Mouse (Mus musculus): ENCODE measurements around the gene Pik3cb. TPM values are rescaled to one million over a fixed set of nuclear protein-coding genes. Genes with fewer than 3 reads are reported as not detected.

The Pik3cb gene
- polyA plus RNA-seq, 1 experiment from 2014 or later: 1.2 TPM

DNA sequence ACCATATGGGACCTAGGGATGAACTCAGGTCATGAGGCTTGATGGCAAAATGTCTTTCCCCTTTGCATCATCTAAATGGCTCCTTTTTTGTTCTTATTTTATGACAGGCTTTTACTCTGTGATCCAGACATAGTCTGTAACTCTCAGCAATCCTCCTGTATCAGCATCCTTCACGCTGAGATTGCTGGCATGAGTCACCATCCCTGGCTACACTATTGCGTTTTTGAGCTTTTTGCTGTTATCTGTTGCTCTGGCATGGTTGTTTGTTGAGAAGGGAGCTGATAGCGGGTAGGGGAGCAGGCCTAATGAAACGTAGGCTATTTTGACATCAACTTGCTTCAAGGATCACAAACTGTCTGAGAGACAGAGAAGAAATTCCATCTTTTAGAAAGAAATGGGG is 28.6 kb upstream of the Pik3cb start:
- Histone ChIP-seq H3K27me3 (ENCODE audit: control insufficient read depth, insufficient read depth, low read length) (no peaks in the 10 kb centered on the region), H3K27ac (ENCODE audit: low read length) (no peak overlapping the region), H3K9ac (replicated peaks; ENCODE audit: low read depth, low read length) (no peak overlapping the region), H3K4me2 (replicated peaks; ENCODE audit: low read depth, low read length) (no peak overlapping the region), H3K4me3 (ENCODE audit: low read depth, low read length) (no peak overlapping the region), H3K4me1 (ENCODE audit: control insufficient read depth, insufficient read depth, low read length) (0 out of 2 replicates have a peak, but pooled peaks cover 3% of the 10 kb centered on the region), H3K36me3 (ENCODE audit: control insufficient read depth, insufficient read depth, low read length) (no peaks in the 10 kb centered on the region), H3K9me3 (ENCODE audit: control insufficient read depth, low read depth, low read length) (no peaks in the 10 kb centered on the region)
- ATAC-seq (ENCODE audit: insufficient number of reproducible peaks, insufficient read depth, low FRiP score, low read depth): no peak
- 54% methylated on average over 4 of the region's 4 CpGs for WGBS

GRCm38 (mm10) chr9:99166946-99167345 is 26.5 kb upstream of the Pik3cb start:
- Histone ChIP-seq H3K4me3 (ENCODE audit: low read depth, low read length) (no peak overlapping the region), H3K9me3 (ENCODE audit: control insufficient read depth, low read depth, low read length) (no peaks in the 10 kb centered on the region), H3K4me1 (ENCODE audit: control insufficient read depth, insufficient read depth, low read length) (0 out of 2 replicates have a peak, but pooled peaks cover 3% of the 10 kb centered on the region), H3K4me2 (replicated peaks; ENCODE audit: low read depth, low read length) (no peak overlapping the region), H3K27me3 (ENCODE audit: control insufficient read depth, insufficient read depth, low read length) (no peaks in the 10 kb centered on the region), H3K9ac (replicated peaks; ENCODE audit: low read depth, low read length) (no peak overlapping the region), H3K27ac (ENCODE audit: low read length) (no peak overlapping the region), H3K36me3 (ENCODE audit: control insufficient read depth, insufficient read depth, low read length) (no peaks in the 10 kb centered on the region)
- ATAC-seq (ENCODE audit: insufficient number of reproducible peaks, insufficient read depth, low FRiP score, low read depth): no peak
- 74% methylated on average over 5 of the region's 5 CpGs for WGBS

DNA sequence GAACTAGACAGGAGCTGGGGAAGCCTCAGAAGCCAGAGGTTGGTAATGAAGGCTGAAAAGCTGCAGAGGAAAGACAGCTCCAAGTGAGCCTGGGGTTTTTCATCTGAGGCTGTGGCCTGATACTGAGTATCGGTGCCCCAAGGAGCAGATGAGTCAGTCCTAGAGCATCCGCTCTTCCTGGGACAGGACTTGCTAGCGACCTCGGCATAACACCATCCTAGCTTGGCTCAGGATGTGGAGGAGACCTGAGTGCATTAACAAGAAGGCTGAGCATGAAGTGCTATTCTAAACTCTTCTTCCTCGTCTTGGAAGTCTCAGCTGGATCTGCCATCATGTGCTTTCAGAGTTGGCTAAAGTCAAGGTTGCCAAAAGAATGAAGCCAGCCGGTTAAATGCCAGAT is 25.5 kb upstream of the Pik3cb start:
- 59% methylated on average over 6 of the region's 6 CpGs for WGBS
- Histone ChIP-seq H3K27me3 (ENCODE audit: control insufficient read depth, insufficient read depth, low read length) (no peaks in the 10 kb centered on the region), H3K9ac (replicated peaks; ENCODE audit: low read depth, low read length) (no peak overlapping the region), H3K4me2 (replicated peaks; ENCODE audit: low read depth, low read length) (no peak overlapping the region), H3K27ac (ENCODE audit: low read length) (no peak overlapping the region; the same call in 1 of the 2 replicates), H3K4me1 (ENCODE audit: control insufficient read depth, insufficient read depth, low read length) (0 out of 2 replicates have a peak, but pooled peaks cover 3% of the 10 kb centered on the region), H3K9me3 (ENCODE audit: control insufficient read depth, low read depth, low read length) (no peaks in the 10 kb centered on the region), H3K4me3 (ENCODE audit: low read depth, low read length) (no peak overlapping the region), H3K36me3 (ENCODE audit: control insufficient read depth, insufficient read depth, low read length) (no peaks in the 10 kb centered on the region)
- ATAC-seq (ENCODE audit: insufficient number of reproducible peaks, insufficient read depth, low FRiP score, low read depth): no peak

- H3K27ac ChIP-seq (ENCODE audit: low read length): no peak overlapping the region
- no peak overlapping the region for H3K4me2 ChIP-seq (replicated peaks; ENCODE audit: low read depth, low read length)
- no peaks in the 10 kb centered on the region for H3K9me3 ChIP-seq (ENCODE audit: control insufficient read depth, low read depth, low read length)
- no peaks in the 10 kb centered on the region for H3K27me3 ChIP-seq (ENCODE audit: control insufficient read depth, insufficient read depth, low read length)
- 53% methylated on average over 3 of the region's 3 CpGs for WGBS
- ATAC-seq (ENCODE audit: insufficient number of reproducible peaks, insufficient read depth, low FRiP score, low read depth): no peak
- no peak overlapping the region for H3K9ac ChIP-seq (replicated peaks; ENCODE audit: low read depth, low read length)
- H3K4me1 ChIP-seq (ENCODE audit: control insufficient read depth, insufficient read depth, low read length): 0 out of 2 replicates have a peak, but pooled peaks cover 3% of the 10 kb centered on the region
- H3K36me3 ChIP-seq (ENCODE audit: control insufficient read depth, insufficient read depth, low read length): no peaks in the 10 kb centered on the region
- H3K4me3 ChIP-seq (ENCODE audit: low read depth, low read length): no peak overlapping the region
These were observed 24.3 kb upstream of the Pik3cb start for GRCm38 (mm10) chr9:99164664-99165226.

DNA sequence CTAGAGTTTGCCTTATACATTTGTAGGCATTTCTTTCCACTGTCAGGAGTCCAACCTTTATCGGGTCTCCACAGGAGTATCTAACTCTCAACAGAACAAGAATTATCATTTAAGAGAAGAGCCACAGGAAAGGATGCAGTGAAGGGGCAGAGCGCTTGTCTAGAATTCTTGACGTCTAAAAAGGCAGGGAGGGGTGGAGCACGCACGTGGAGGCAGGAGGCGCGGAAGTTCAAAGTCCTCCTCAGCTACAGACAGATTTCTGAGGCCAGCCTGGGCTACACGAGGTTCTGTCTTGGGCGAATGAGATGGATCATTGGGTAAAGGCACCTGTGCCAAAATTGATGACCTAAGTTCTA is 23.7 kb upstream of the Pik3cb start:
- ATAC-seq (ENCODE audit: insufficient number of reproducible peaks, insufficient read depth, low FRiP score, low read depth): no peak
- Histone ChIP-seq H3K27ac (ENCODE audit: low read length) (no peak overlapping the region), H3K4me2 (replicated peaks; ENCODE audit: low read depth, low read length) (no peak overlapping the region), H3K9me3 (ENCODE audit: control insufficient read depth, low read depth, low read length) (no peaks in the 10 kb centered on the region), H3K4me3 (ENCODE audit: low read depth, low read length) (no peak overlapping the region), H3K4me1 (ENCODE audit: control insufficient read depth, insufficient read depth, low read length) (0 out of 2 replicates have a peak, but pooled peaks cover 3% of the 10 kb centered on the region), H3K36me3 (ENCODE audit: control insufficient read depth, insufficient read depth, low read length) (no peaks in the 10 kb centered on the region), H3K9ac (replicated peaks; ENCODE audit: low read depth, low read length) (no peak overlapping the region), H3K27me3 (ENCODE audit: control insufficient read depth, insufficient read depth, low read length) (no peaks in the 10 kb centered on the region)
- WGBS: 69% methylated on average over 9 of the region's 9 CpGs

DNA sequence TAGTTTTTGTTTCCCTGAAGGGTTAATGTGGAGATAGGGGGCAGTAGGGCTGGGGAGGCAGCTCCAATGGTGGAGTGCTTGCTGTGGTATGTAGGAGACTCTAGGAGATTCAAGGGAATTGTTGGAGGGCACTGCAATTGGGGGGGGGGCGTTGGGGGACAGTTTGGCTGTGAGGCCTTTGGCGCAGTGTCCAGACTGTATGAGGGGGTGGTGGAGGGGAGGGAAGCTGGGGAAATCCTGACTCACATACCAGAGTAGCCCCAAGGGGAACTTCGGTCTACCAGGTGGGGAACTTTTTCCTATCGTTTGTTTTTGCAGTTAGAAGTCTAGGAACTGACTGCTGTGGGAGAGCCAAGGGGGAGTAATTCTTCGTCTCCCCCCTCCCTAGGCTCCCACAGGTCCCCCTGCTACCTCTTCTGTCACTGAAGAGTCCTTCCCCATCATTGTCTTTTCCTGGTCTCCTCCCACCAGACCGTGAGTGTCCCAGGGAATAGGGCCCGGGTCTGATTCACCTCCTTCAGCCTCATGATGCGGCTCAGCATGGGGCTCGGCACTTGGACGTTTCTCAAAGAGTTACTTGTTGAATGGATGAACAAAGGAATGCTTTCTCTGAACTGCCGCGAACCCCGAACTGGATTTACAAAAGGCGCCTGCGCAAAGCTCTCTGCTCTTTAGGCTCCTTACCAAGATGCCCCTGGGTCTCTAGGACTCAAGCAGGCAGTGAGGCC is 23.2 kb upstream of the Pik3cb start:
- 0 out of 2 replicates have a peak, but pooled peaks cover 3% of the 10 kb centered on the region for H3K4me1 ChIP-seq (ENCODE audit: control insufficient read depth, insufficient read depth, low read length)
- 33% methylated on average over 15 of the region's 15 CpGs for WGBS
- H3K9me3 ChIP-seq (ENCODE audit: control insufficient read depth, low read depth, low read length): no peaks in the 10 kb centered on the region
- no peak for ATAC-seq (ENCODE audit: insufficient number of reproducible peaks, insufficient read depth, low FRiP score, low read depth)
- no peak overlapping the region for H3K4me2 ChIP-seq (replicated peaks; ENCODE audit: low read depth, low read length)
- no peaks in the 10 kb centered on the region for H3K27me3 ChIP-seq (ENCODE audit: control insufficient read depth, insufficient read depth, low read length)
- no peak overlapping the region for H3K4me3 ChIP-seq (ENCODE audit: low read depth, low read length)
- no peaks in the 10 kb centered on the region for H3K36me3 ChIP-seq (ENCODE audit: control insufficient read depth, insufficient read depth, low read length)
- no peak overlapping the region for H3K9ac ChIP-seq (replicated peaks; ENCODE audit: low read depth, low read length)
- no peak overlapping the region for H3K27ac ChIP-seq (ENCODE audit: low read length)

DNA sequence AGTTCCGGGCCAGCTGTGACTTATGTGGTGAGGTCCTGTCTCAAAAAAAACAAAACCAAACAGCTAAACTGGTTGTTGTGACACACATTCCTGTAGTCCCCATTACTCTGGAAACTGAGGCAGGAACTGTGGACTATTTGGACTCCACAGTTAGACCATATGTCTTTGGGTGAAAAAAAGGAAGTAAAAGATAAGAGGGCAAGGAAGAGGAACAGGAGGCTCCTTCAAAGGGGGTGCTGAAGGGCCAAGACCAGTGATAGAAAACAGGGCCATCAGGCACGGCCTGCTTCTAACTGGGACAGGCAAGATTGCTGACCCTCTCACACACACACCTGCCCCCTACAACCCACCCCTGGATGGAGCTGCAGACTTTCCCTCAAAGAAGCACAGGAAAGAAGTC is 22.4 kb upstream of the Pik3cb start:
- H3K27ac ChIP-seq (ENCODE audit: low read length): no peak overlapping the region
- 0 out of 2 replicates have a peak, but pooled peaks cover 3% of the 10 kb centered on the region for H3K4me1 ChIP-seq (ENCODE audit: control insufficient read depth, insufficient read depth, low read length)
- H3K4me3 ChIP-seq (ENCODE audit: low read depth, low read length): no peak overlapping the region
- no peaks in the 10 kb centered on the region for H3K9me3 ChIP-seq (ENCODE audit: control insufficient read depth, low read depth, low read length)
- no peak overlapping the region for H3K4me2 ChIP-seq (replicated peaks; ENCODE audit: low read depth, low read length)
- no peak overlapping the region for H3K9ac ChIP-seq (replicated peaks; ENCODE audit: low read depth, low read length)
- H3K36me3 ChIP-seq (ENCODE audit: control insufficient read depth, insufficient read depth, low read length): no peaks in the 10 kb centered on the region
- ATAC-seq (ENCODE audit: insufficient number of reproducible peaks, insufficient read depth, low FRiP score, low read depth): no peak
- WGBS: 78% methylated on average over 2 of the region's 2 CpGs
- H3K27me3 ChIP-seq (ENCODE audit: control insufficient read depth, insufficient read depth, low read length): no peaks in the 10 kb centered on the region

GRCm38 (mm10) chr9:99160780-99161179 is 20.4 kb upstream of the Pik3cb start:
- H3K4me3 ChIP-seq (ENCODE audit: low read depth, low read length): no peak overlapping the region
- no peak overlapping the region for H3K9ac ChIP-seq (replicated peaks; ENCODE audit: low read depth, low read length)
- no peaks in the 10 kb centered on the region for H3K36me3 ChIP-seq (ENCODE audit: control insufficient read depth, insufficient read depth, low read length)
- H3K9me3 ChIP-seq (ENCODE audit: control insufficient read depth, low read depth, low read length): no peaks in the 10 kb centered on the region
- H3K4me1 ChIP-seq (ENCODE audit: control insufficient read depth, insufficient read depth, low read length): no peaks in the 10 kb centered on the region
- no peak overlapping the region for H3K4me2 ChIP-seq (replicated peaks; ENCODE audit: low read depth, low read length)
- no peak overlapping the region for H3K27ac ChIP-seq (ENCODE audit: low read length)
- no peaks in the 10 kb centered on the region for H3K27me3 ChIP-seq (ENCODE audit: control insufficient read depth, insufficient read depth, low read length)
- ATAC-seq (ENCODE audit: insufficient number of reproducible peaks, insufficient read depth, low FRiP score, low read depth): no peak
- 76% methylated on average over 5 of the region's 5 CpGs for WGBS

Measured in stomach, embryonic 14.5 days (tissue).